Mouse (Mus musculus) heart, embryonic 13.5 days (tissue): ENCODE results near the gene Kcnd3. TPM values are rescaled to one million over a fixed set of nuclear protein-coding genes. Genes with fewer than 3 reads are reported as not detected.

Experiments used
- ATAC-seq: fragments of 200-750 bp; cut with Nextera tagmentation; 2 replicates; pipeline ENCODE4 v1.8.0; 2017; ENCODE audit warnings: moderate TSS enrichment; ENCODE audit not compliant: insufficient number of reproducible peaks, low FRiP score, low TSS enrichment; ENCODE audit errors: extremely low read depth
- H3K27ac ChIP-seq: fragments of 300-500 bp; sonication (generic); replicated peaks from 2 replicates; pipeline ENCODE4 v1.5.1; 2015; ENCODE audit warnings: moderate library complexity, mild to moderate bottlenecking, inconsistent platforms
- H3K27me3 ChIP-seq: fragments of 300-500 bp; sonication (generic); replicated peaks from 2 replicates; pipeline ENCODE4 v1.6.1; 2015; ENCODE audit warnings: mild to moderate bottlenecking, inconsistent platforms
- H3K36me3 ChIP-seq: fragments of 300-500 bp; sonication (generic); 2 replicates; pipeline ENCODE4 v1.6.1; 2015; ENCODE audit warnings: mild to moderate bottlenecking, inconsistent platforms
- H3K4me1 ChIP-seq: fragments of 300-500 bp; sonication (generic); 2 replicates; pipeline ENCODE4 v1.6.1; 2015; ENCODE audit warnings: inconsistent platforms
- H3K4me2 ChIP-seq: fragments of 300-500 bp; sonication (generic); 2 replicates; pipeline ENCODE4 v1.6.1; 2015; ENCODE audit warnings: inconsistent platforms, mild to moderate bottlenecking, moderate library complexity
- H3K4me3 ChIP-seq: fragments of 300-500 bp; sonication (generic); 2 replicates; pipeline ENCODE4 v1.5.1; 2015; ENCODE audit warnings: moderate library complexity, mild to moderate bottlenecking, inconsistent platforms
- H3K9ac ChIP-seq: fragments of 300-500 bp; sonication (generic); 2 replicates; pipeline ENCODE4 v1.6.1; 2015; ENCODE audit warnings: inconsistent platforms, mild to moderate bottlenecking, moderate library complexity
- H3K9me3 ChIP-seq: fragments of 300-500 bp; sonication (generic); 2 replicates; pipeline ENCODE4 v1.6.1; 2016; ENCODE audit warnings: inconsistent platforms
- WGBS: fragments of 180-500 bp; shearing (Covaris S2); methylation state at CpG from one replicate; pipeline ENCODE4 v1.1.7; 2015; ENCODE audit warnings: mixed read lengths; 5-methylcytosine and 5-hydroxymethylcytosine counted together
- polyA plus RNA-seq: library from polyadenylated mRNA; unstranded; fragments of >200 nt; fragmentation: Nextera tagmentation; extraction: Ambion mirVana; gene quantifications from 2 replicates; pipeline ENCODE4 v1.2.1, GENCODE M21; 2015

Kcnd3 gene
- polyA plus RNA-seq, 1 experiment from 2014 or later = 0.67 TPM

GRCm38 (mm10) chr3:105566973-105567372 lies 114.8 kb downstream of the Kcnd3 start:
- WGBS = 88% methylated on average over 8 of the region's 8 CpGs
- Histone ChIP-seq H3K4me3 (no peak overlapping the region), H3K27me3 (peaks cover 28% of the 10 kb centered on the region), H3K27ac (no peak overlapping the region), H3K4me1 (peaks cover 5% of the 10 kb centered on the region), H3K9me3 (no peaks in the 10 kb centered on the region), H3K4me2 (no peak overlapping the region), H3K36me3 (no peaks in the 10 kb centered on the region), H3K9ac (no peak overlapping the region)
- ATAC-seq = no peak

GRCm38 (mm10) chr3:105567472-105567871 lies 115.3 kb downstream of the Kcnd3 start:
- H3K9me3 ChIP-seq = no peaks in the 10 kb centered on the region
- ATAC-seq = no peak
- WGBS = 60% methylated on average over 4 of the region's 4 CpGs
- no peak overlapping the region for H3K9ac ChIP-seq
- no peak overlapping the region for H3K4me3 ChIP-seq
- H3K27ac ChIP-seq = no peak overlapping the region
- H3K36me3 ChIP-seq = no peaks in the 10 kb centered on the region
- peaks cover 28% of the 10 kb centered on the region for H3K27me3 ChIP-seq
- H3K4me1 ChIP-seq = peaks cover 5% of the 10 kb centered on the region
- no peak overlapping the region for H3K4me2 ChIP-seq

- Histone ChIP-seq H3K9ac (no peak overlapping the region), H3K36me3 (no peaks in the 10 kb centered on the region), H3K9me3 (no peaks in the 10 kb centered on the region), H3K27ac (no peak overlapping the region), H3K27me3 (peaks cover 28% of the 10 kb centered on the region), H3K4me3 (no peak overlapping the region), H3K4me2 (no peak overlapping the region), H3K4me1 (peaks cover 5% of the 10 kb centered on the region)
- no peak for ATAC-seq
- 81% methylated on average over 8 of the region's 8 CpGs for WGBS
Measured at GRCm38 (mm10) chr3:105568403-105568802, 116.3 kb downstream of the Kcnd3 start.

GRCm38 (mm10) chr3:105568851-105569250 lies 116.7 kb downstream of the Kcnd3 start:
- Histone ChIP-seq H3K4me1 (peaks cover 5% of the 10 kb centered on the region), H3K9me3 (no peaks in the 10 kb centered on the region), H3K9ac (no peak overlapping the region), H3K27me3 (peaks cover 28% of the 10 kb centered on the region), H3K4me3 (no peak overlapping the region), H3K36me3 (no peaks in the 10 kb centered on the region), H3K4me2 (no peak overlapping the region), H3K27ac (no peak overlapping the region)
- ATAC-seq = no peak
- WGBS = 64% methylated on average over 9 of the region's 9 CpGs

- no peak overlapping the region for H3K4me2 ChIP-seq
- peaks cover 28% of the 10 kb centered on the region for H3K27me3 ChIP-seq
- H3K36me3 ChIP-seq = no peaks in the 10 kb centered on the region
- peaks cover 5% of the 10 kb centered on the region for H3K4me1 ChIP-seq
- no peak overlapping the region for H3K9ac ChIP-seq
- no peak overlapping the region for H3K4me3 ChIP-seq
- no peak for ATAC-seq
- WGBS = 59% methylated on average over 6 of the region's 6 CpGs
- H3K27ac ChIP-seq = no peak overlapping the region
- H3K9me3 ChIP-seq = no peaks in the 10 kb centered on the region
Measured at GRCm38 (mm10) chr3:105569310-105569752, 117.2 kb downstream of the Kcnd3 start.

GRCm38 (mm10) chr3:105569950-105570349 lies 117.8 kb downstream of the Kcnd3 start:
- 71% methylated on average over 9 of the region's 9 CpGs for WGBS

GRCm38 (mm10) chr3:105570818-105571217 lies 118.7 kb downstream of the Kcnd3 start:
- H3K4me3 ChIP-seq = no peak overlapping the region
- WGBS = 21% methylated on average over 3 of the region's 3 CpGs
- H3K36me3 ChIP-seq = no peaks in the 10 kb centered on the region
- H3K27me3 ChIP-seq = peaks cover 28% of the 10 kb centered on the region
- no peak overlapping the region for H3K9ac ChIP-seq
- ATAC-seq = no peak
- no peak overlapping the region for H3K4me2 ChIP-seq
- no peaks in the 10 kb centered on the region for H3K4me1 ChIP-seq
- no peaks in the 10 kb centered on the region for H3K9me3 ChIP-seq
- H3K27ac ChIP-seq = no peak overlapping the region

More at GRCm38 (mm10) chr3:105569950-105570349, 117.8 kb downstream of the Kcnd3 start:
- Histone ChIP-seq H3K27me3 (peaks cover 28% of the 10 kb centered on the region), H3K9me3 (no peaks in the 10 kb centered on the region), H3K4me3 (no peak overlapping the region), H3K36me3 (no peaks in the 10 kb centered on the region), H3K9ac (no peak overlapping the region), H3K4me2 (no peak overlapping the region), H3K4me1 (peaks cover under 1% of the 10 kb centered on the region; the same call in 1 of the 2 replicates), H3K27ac (no peak overlapping the region)
- ATAC-seq = no peak

GRCm38 (mm10) chr3:105571944-105572343 lies 119.8 kb downstream of the Kcnd3 start:
- 36% methylated on average over 1 of the region's 1 CpGs for WGBS
- H3K9ac ChIP-seq = no peak overlapping the region
- H3K4me1 ChIP-seq = no peaks in the 10 kb centered on the region
- ATAC-seq = no peak
- no peak overlapping the region for H3K4me2 ChIP-seq
- H3K27me3 ChIP-seq = peaks cover 28% of the 10 kb centered on the region
- H3K4me3 ChIP-seq = no peak overlapping the region
- no peaks in the 10 kb centered on the region for H3K9me3 ChIP-seq
- H3K36me3 ChIP-seq = no peaks in the 10 kb centered on the region
- H3K27ac ChIP-seq = no peak overlapping the region

GRCm38 (mm10) chr3:105573156-105573555 lies 121.0 kb downstream of the Kcnd3 start:
- Histone ChIP-seq H3K27ac (no peak overlapping the region), H3K9me3 (no peaks in the 10 kb centered on the region), H3K4me1 (no peaks in the 10 kb centered on the region), H3K36me3 (no peaks in the 10 kb centered on the region), H3K9ac (no peak overlapping the region), H3K27me3 (peaks cover 30% of the 10 kb centered on the region), H3K4me3 (no peak overlapping the region), H3K4me2 (no peak overlapping the region)
- ATAC-seq = no peak
- WGBS = 59% methylated on average over 2 of the region's 2 CpGs

- Histone ChIP-seq H3K27me3 (0 out of 2 replicates have a peak, but pooled peaks cover 7% of the 10 kb centered on the region), H3K27ac (no peak overlapping the region)
Measured at GRCm38 (mm10) chr3:105578320-105578719, 126.2 kb downstream of the Kcnd3 start.

GRCm38 (mm10) chr3:105581119-105581518 lies 129.0 kb downstream of the Kcnd3 start:
- no peak for ATAC-seq
- H3K4me3 ChIP-seq = no peak overlapping the region
- no peaks in the 10 kb centered on the region for H3K36me3 ChIP-seq
- no peak overlapping the region for H3K27ac ChIP-seq
- H3K9me3 ChIP-seq = no peaks in the 10 kb centered on the region
- H3K9ac ChIP-seq = no peak overlapping the region
- 49% methylated on average over 6 of the region's 6 CpGs for WGBS
- no peaks in the 10 kb centered on the region for H3K4me1 ChIP-seq
- H3K4me2 ChIP-seq = no peak overlapping the region
- H3K27me3 ChIP-seq = 0 out of 2 replicates have a peak, but pooled peaks cover 7% of the 10 kb centered on the region

More at GRCm38 (mm10) chr3:105578320-105578719, 126.2 kb downstream of the Kcnd3 start:
- H3K9ac ChIP-seq = no peak overlapping the region
- no peak overlapping the region for H3K4me2 ChIP-seq
- H3K4me1 ChIP-seq = no peaks in the 10 kb centered on the region
- WGBS = 69% methylated on average over 3 of the region's 3 CpGs
- no peaks in the 10 kb centered on the region for H3K9me3 ChIP-seq
- ATAC-seq = no peak
- no peaks in the 10 kb centered on the region for H3K36me3 ChIP-seq
- H3K4me3 ChIP-seq = no peak overlapping the region

GRCm38 (mm10) chr3:105585734-105586159 lies 133.6 kb downstream of the Kcnd3 start:
- no peak for ATAC-seq

More at GRCm38 (mm10) chr3:105585734-105586159, 133.6 kb downstream of the Kcnd3 start:
- Histone ChIP-seq H3K4me3 (no peak overlapping the region), H3K4me1 (no peaks in the 10 kb centered on the region), H3K27me3 (no peaks in the 10 kb centered on the region), H3K9me3 (no peaks in the 10 kb centered on the region), H3K4me2 (no peak overlapping the region), H3K27ac (no peak overlapping the region), H3K9ac (no peak overlapping the region), H3K36me3 (no peaks in the 10 kb centered on the region)
- 30% methylated on average over 4 of the region's 4 CpGs for WGBS
